Mouse (Mus musculus): Measurements from ENCODE around the gene Ddx55. TPM values are rescaled to one million over a fixed set of nuclear protein-coding genes. Genes with fewer than 3 reads are reported as not detected.
A peak's percentile ranks its signal among the peaks of the same experiment; 100 is the strongest.
"Not testable (repeated sequence)": the region's sequence is repeated elsewhere in the genome, so short reads cannot be mapped to it uniquely, and the experiment has no call there.

Gene Ddx55
- total RNA-seq, 2 experiments from 2014 or later = 27.6 to 28.9 TPM

DNA sequence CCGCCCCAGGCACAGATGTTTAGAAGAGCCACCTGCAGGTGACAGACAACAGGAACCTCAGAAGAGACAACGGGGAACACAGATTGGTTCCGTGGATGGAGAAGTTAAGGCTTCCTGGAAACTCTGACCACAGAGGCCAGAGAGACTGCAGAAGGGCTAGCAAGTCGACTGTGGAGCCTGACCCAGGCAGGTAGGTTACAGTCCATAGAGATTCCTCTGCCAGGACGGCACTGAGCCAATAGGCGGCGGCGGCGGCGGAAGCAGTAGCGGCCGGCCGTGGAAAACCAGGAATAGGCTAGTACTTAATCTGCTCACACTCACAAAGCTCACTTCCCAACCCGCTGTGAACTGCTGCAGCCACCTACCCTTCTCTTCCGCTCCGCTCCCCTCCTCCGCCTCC, 15.9 kb upstream of the Ddx55 start:
- ATAC-seq (replicated peaks; ENCODE audit: low FRiP score, low TSS enrichment, poor library complexity, severe bottlenecking) = no peak

DNA sequence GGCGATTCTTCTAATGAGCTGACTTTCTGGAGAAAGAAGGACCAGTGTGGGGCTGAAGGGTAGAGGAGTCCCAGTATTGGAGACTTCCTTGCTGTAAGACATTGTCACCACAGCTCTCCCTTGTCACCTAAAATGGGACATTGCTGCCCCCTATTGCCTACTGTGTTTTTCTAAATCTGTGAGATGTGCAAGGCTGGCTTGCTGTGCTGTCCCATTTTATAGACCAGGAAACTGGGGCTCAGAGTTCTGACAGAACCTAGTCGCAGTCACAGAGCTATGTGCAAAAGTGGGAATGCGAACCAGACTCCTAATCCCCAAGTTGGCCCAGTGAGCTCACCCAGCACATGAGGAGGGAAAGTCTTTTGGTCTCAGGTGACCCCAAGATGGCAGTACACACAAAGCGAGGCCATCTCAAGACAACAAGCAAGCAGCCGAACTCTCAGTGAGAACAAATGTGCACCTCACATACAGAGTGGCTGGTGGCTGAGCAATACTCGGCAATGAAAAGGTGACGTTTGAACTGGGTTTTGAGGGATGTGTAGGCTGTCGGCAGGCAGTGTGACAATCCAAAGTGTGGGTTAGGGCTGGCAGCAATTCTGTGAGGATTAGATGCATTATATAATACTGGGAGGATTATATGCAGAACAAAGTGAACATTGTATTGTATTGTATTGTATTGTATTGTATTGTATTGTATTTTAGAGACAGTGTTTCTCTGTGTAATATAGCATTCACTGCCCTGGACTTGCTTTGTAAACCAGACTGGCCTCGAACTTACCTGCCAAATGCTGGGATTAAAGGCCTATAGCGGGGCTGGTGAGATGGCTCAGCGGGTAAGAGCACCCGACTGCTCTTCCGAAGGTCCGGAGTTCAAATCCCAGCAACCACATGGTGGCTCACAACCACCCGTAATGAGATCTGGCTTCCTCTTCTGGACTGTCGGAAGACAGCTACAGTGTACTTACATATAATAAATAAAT, 13.6 kb upstream of the Ddx55 start:
- ATAC-seq (replicated peaks; ENCODE audit: low FRiP score, low TSS enrichment, poor library complexity, severe bottlenecking) = 0 out of 2 replicates have a peak, but pooled peaks have one; percentile 20

DNA sequence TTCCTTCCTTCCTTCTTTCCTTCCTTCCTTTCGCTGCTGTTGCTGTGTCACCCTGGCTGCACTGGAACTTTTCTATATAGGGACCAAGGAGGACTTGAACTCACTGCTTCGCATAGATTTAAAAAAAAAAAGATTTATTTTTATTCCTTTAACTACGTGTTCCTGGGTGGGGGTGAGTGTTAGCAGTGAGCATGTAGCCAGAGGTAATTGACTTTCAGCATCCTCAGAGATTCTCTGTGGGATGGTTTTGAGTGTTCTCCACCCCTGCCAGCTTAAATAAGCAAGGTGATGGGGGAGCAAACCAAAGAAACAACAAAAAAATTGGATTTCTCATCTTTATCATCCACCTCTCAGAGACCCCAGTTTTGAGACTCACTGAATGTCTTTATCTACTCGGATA, 12.8 kb upstream of the Ddx55 start:
- ATAC-seq (replicated peaks; ENCODE audit: low FRiP score, low TSS enrichment, poor library complexity, severe bottlenecking) = no peak

DNA sequence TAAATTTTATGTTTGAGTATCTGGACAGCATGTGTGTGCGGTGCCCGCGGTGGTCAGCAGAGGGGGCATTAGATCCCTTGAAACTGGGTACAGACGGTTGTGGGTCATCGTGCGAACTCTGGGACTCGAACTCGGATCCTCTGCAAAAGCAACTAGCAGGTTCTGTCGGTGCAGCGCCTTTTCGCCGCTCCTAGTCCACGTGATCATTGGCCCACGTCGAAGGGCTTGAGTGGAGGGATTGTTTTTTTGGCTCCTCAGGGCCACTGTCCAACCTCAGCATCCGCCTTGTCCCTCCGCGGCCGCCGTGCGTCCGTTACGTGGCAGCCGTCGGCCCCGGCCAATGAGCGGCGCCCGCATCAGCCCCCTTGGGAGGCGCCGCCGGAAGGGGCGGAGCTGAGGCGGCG, 12.3 kb upstream of the Ddx55 start, which contains the start of gene Tmed2:
TSS of gene Tmed2 (plus strand) at position 313 of the 404 bp plus-strand sequence.
- ATAC-seq (replicated peaks; ENCODE audit: low FRiP score, low TSS enrichment, poor library complexity, severe bottlenecking) = peak; percentile 90

DNA sequence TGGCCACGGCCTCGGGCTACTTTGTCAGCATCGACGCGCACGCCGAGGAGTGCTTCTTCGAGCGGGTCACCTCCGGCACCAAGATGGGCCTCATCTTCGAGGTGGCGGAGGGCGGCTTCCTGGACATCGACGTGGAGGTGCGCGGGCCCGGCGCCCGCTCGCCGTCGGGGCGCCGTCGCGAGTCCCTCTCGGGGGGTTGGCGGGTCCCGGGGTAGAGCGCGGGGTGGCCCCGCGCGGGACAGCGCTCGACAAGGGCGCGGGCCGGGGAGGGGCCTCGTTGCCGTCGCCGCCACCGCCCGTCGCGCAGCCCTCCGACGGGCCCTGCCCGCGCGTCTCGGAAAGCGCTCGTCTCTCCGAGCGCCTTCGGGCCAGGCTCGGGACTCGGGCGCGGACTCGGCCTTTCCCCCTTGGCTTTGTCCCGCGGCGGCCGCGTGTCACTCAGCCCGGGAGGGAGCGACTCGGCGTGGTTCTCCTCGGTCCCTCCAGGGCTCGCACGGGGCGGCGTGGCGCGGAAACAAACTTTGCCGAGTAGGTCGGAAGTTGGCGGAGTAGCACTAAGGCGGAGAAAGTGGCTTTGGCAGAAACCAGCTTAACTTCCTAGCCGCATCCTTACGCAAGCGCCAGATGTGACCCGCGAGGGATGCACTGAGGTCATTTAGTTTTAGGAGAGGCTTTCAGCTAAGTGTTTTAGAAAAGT, 11.6 kb upstream of the Ddx55 start:
- peak; percentile 36; the same call in 1 of the 2 replicates for ATAC-seq (replicated peaks; ENCODE audit: low FRiP score, low TSS enrichment, poor library complexity, severe bottlenecking)

DNA sequence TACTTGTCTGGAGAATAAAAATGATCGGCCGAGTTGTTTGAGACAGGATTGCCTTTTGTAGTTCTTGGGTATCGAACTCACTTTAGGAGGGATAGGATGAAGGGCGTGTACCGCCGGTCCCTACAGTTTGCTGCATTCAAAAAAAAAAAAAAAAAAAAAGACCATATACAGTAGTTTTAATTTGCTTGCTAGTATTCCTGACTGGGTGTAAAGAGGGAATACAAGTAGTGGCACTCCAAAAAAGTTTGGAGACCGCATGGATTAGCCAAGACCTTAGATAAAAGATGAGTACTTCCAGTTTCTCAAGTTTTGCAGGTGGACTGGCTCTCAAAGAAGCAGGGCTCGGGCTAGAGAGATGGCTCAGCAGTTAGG, 11.1 kb upstream of the Ddx55 start:
- no peak for ATAC-seq (replicated peaks; ENCODE audit: low FRiP score, low TSS enrichment, poor library complexity, severe bottlenecking)

DNA sequence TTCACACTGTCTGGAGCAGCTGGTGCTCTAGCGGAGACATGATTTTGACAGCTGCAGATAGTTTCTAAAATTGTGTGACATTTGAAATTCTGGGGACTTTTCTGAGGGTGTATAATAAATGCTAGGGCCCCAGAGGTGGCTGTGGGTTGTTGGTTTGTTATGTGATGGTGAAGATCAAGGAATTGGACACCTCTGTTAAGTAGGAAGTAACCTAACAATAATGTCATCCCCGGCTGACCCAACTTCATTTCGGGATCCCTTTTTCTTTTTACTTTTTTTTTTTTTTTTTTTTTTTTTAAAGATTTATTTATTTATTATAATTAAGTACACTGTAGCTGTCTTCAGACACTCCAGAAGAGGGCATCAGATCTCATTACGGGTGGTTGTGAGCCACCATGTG, 1.9 kb upstream of the Ddx55 start:
- ATAC-seq (replicated peaks; ENCODE audit: low FRiP score, low TSS enrichment, poor library complexity, severe bottlenecking) = not testable (repeated sequence)

DNA sequence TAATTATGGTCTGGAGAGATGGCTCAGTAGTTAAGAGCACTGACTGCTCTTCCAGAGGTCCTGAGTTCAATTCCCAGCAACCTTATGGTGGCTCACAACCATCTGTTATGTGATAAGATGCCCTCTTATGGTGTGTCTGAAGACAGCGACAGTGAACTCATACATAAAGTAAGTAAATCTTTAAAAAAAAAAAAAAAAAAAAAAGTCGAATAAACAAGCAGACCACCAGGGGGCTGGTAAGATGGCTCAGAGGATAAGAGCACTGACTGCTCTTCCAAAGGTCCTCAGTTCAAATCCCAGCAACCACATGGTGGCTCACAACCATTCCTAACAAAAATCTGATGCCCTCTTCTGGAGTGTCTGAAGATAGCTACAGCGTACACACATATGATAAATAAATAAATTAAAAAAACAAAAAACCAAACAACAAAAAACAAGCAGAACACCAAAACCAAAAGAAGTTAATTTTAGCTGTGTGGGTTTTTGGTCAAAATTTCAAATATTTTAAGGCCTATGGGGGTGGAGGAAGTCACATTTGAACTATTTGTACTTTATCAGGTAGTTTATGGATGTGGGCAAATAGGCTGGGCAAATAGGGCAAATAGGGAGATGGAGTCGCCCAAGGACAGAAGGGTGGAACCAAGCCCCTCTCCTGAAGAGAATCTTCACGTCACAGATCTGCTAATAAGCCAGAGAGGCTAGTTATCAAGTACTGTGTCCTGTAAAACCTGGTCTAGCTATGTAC, 1.1 kb upstream of the Ddx55 start:
- ATAC-seq (replicated peaks; ENCODE audit: low FRiP score, low TSS enrichment, poor library complexity, severe bottlenecking) = not testable (repeated sequence)

DNA sequence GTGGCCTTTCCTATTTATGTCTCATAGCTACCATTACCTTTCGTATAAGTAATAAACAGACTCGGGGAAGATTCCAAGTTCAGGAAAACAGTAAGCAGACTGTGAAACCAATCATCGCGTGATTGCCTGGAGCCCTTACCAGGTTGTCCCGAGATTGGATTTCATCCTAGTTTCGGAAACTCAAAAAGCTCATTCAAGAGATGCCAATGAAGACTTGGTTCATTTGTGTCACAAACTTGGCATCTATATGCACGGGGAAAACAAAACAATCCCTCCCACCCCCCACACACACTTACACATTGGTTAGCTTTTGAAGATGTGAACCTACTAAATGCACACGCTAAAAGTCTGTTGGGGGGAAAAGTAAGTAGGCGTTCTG, 581 bp upstream of the Ddx55 start:
- no peak for ATAC-seq (replicated peaks; ENCODE audit: low FRiP score, low TSS enrichment, poor library complexity, severe bottlenecking)

DNA sequence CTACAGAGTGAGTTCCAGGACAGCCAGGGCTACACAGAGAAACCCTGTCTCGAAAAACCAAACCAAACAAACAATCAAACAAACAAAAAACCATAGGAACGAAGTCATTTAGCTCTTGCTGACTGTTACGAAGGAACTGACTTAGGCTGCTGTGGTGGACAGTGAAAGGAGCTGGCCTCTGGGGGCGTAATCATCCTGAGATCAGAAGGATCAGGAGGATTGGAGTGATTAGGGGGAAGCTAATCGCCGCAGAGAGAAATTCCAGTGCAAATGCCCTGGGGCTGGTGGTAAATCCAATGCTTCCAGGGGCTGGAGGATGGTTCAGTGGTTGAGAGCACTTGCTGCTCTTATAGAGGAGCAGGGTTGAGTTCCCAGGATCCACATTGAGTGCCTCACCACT, 943 bp downstream of the Ddx55 start:
- ATAC-seq (replicated peaks; ENCODE audit: low FRiP score, low TSS enrichment, poor library complexity, severe bottlenecking) = no peak

DNA sequence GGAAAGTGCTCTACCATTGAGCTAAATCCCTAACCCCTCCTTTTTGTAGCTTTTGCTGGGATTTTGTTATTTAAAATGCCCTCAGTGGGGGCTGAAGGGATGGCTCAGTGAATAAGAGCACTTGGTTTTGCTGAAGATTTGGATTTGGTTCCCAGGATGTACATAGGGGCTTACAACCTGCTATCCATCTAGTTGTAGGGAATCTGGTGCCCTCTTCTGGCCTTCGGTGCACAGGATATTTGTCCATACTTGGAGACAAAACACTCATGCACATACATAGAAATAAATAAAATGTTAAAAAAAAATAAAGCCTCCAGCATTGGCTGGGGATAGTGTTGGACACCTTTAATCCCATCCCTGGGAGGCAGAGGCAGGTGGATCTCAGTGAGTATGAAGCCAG, 2.5 kb downstream of the Ddx55 start:
- ATAC-seq (replicated peaks; ENCODE audit: low FRiP score, low TSS enrichment, poor library complexity, severe bottlenecking) = no peak

DNA sequence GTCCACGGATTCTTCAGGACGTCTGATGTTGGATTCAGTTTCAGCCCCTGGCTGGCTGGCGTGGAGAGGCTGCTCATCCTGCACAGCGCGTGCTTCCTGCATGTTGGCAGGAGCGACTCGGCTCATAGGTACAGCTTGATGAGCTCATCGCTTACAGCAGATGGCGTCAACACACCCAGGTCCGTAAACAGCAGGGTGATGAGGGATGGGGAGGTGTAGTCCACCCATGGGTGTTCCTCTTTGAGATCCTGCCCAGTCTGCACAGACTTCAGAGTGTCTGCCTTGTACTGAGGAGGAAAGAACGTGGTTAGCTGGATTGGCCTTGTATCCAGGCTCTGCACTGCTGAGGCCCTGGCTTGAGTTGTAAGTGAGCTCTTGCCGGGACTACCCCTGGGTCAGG, 18.4 kb downstream of the Ddx55 start:
- no peak for ATAC-seq (replicated peaks; ENCODE audit: low FRiP score, low TSS enrichment, poor library complexity, severe bottlenecking)

DNA sequence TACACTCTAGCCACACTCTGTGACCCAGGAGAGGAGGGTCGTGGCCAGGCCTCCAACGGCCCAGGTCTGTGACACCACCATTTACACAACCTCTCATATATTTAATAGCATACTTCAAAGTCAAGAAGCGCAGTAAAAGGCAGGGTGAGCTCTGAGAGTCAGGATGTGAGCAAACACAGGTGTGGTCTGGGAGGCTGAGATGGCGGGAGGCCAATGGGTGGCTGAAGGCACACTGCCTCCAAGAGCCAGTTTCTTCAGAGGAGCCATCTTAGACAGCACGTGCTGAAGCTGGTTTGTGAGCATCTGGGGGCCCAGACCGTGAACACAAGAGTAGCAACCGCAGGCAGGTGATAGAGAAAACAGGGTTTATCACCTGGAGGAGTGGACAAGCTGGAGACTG, 22.8 kb downstream of the Ddx55 start:
- no peak for ATAC-seq (replicated peaks; ENCODE audit: low FRiP score, low TSS enrichment, poor library complexity, severe bottlenecking)

DNA sequence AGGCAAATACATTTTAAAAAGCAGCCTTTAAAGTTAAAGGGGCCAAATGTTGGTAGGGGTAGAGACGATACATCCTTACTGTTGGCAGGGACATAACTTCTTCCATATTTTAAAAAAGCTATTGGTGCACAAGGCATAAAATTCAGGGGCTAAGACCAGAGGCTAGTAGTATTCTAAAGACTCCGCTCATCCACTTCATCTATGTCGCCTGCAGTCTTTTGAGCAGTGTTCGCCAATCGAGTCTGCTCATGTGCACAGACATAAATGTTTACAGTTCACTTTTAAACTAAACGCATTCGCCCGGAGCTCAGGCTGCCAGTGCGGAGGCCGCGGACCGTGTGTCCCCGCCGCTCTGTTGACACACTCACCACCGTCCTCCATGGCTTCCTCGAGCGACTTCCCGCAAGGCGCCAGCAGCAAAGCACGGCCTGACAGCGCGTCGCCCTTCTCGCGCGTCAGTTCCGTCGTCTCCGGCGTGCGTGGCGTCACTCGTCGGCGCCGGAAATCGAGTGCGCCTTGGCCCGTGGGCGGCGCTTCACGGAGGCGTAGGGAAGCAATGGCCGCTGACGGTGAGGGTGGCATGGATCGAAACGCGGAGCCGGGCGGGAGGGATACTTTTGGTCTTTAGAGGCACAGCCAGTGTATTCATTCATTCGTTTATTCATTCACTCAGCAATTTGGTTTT, 26.1 kb downstream of the Ddx55 start, which contains the start of the genes Eif2b1 and Gtf2h3:
TSS of gene Eif2b1 (minus strand) at position 499 of the 685 bp plus-strand sequence.
TSS of gene Gtf2h3 (plus strand) at position 508 of the 685 bp plus-strand sequence.
- peak; percentile 96 for ATAC-seq (replicated peaks; ENCODE audit: low FRiP score, low TSS enrichment, poor library complexity, severe bottlenecking)

DNA sequence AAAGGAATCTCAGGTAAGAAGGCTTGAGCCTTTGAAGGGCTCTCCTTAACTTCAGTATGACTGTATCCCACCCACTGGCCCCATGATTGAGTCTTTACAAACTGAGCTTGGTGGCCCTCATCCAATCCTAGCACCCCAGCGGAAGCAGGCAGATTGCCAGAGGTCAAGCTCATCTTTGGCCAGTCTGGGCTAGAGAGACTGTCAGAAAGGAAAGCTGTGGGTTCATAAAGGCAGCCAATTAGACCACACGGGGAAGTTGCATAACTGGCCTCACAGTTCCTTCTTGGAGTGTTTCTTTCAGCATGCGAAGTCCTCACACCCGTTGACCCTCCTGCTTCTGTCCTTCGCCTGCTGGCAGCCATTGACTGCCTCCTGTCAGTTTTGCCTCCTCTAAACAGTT, 29.9 kb downstream of the Ddx55 start:
- no peak for ATAC-seq (replicated peaks; ENCODE audit: low FRiP score, low TSS enrichment, poor library complexity, severe bottlenecking)

DNA sequence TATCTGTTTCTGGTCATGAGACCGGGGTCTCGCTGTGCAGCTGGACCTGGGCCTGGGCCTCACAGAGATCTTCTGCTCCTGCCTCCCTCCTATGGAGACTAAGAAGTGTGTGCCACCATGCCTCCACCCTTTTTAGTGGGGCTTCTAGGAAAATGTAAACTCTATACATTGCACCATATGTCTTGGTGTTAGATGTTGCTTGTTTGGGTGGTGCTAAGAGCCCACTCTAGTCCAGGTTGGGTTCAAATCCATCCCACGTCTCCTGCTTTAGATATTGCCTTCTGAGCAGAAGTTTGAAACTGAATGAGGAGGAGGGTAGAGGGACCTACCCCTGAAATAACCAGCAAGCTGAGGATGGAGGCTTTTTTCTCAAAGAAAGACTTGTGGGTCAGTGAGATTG, 40.1 kb downstream of the Ddx55 start:
- ATAC-seq (replicated peaks; ENCODE audit: low FRiP score, low TSS enrichment, poor library complexity, severe bottlenecking) = no peak

DNA sequence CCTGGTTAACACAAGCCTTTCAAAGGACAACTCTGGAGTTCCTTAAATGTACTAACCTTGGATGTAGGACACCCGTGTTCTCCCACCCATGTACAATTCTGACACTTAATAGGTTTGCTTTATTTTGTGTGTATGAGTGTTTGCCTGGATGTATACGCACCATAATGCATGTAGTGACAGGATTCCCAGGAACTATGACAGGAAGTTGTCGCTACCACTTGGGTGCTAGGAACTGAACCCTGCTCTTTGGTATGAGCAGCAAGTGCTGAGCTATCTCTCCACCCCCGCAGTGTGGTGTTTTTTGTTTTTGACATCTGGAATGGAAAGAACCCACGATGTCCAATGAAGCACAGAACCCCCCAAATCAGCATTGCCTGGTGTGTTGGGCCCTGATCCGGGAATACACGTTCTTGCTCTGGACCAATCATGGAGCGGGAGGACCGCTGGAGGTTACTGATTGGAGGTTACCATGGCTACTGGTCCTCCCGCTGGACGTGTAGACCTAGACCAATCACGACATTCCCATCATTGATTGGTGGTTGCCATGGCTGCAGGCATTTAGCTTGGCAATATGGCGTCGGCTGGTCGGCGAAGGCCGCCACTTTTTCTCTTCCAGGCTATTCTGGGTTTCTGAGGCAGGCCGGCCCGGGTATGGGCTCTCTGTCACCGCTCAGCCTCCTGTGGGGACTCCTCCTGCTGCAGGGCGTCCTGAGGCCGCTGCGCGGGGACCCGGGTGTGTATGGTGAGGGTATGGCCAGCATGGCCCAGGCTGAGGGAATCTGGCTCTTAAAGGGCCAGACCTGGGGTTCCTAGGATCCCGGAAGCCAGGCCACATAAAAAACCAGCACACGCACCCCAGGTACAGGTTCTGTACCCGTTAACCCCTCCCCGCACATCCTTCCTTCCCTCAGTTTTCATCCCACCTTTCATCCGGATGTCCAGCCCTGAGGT, 45.8 kb downstream of the Ddx55 start:
- ATAC-seq (replicated peaks; ENCODE audit: low FRiP score, low TSS enrichment, poor library complexity, severe bottlenecking) = peak; percentile 94

DNA sequence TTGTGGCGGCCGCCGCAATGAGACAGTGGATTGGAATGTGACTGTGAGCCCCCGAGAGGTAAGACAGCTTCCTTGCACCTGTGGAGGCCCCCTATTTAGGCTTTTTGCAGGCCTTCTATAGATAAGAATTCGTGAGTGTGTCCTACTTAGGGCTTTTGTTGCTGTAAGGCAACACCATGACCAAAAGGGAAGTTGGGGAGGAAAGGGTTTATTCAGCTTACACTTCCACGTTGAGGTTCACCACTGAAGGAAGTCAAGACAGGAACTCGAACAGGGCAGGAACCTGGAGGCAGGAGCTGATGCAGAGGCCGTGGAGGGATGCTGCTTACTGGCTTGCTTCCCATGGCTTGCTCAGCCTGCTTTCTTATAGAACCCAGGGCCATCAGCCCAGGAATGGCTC, 47.1 kb downstream of the Ddx55 start:
- not testable (repeated sequence) for ATAC-seq (replicated peaks; ENCODE audit: low FRiP score, low TSS enrichment, poor library complexity, severe bottlenecking)
